Mouse (Mus musculus) adrenal gland, adult 2 months (tissue): ENCODE results near the gene Prkcq. TPM values are rescaled to one million over a fixed set of nuclear protein-coding genes. Genes with fewer than 3 reads are reported as not detected.

Source experiments
- DNase-seq: peaks from one replicate; pipeline ENCODE4 v3.0.0; 2021
- polyA plus RNA-seq: library from polyadenylated mRNA; depleted of rRNA; stranded (reverse); fragments of >200 nt; gene quantifications from 2 replicates; pipeline ENCODE4 v1.2.3, GENCODE M21; 2012
- total RNA-seq, 2 experiments: library from RNA; stranded (reverse); gene quantifications; 2 replicates each; pipeline ENCODE4 v1.2.3; 2021

The Prkcq gene
- total and polyA plus RNA-seq, 3 experiments, result 0.44 to 2.4 (median 1.2) TPM

DNA sequence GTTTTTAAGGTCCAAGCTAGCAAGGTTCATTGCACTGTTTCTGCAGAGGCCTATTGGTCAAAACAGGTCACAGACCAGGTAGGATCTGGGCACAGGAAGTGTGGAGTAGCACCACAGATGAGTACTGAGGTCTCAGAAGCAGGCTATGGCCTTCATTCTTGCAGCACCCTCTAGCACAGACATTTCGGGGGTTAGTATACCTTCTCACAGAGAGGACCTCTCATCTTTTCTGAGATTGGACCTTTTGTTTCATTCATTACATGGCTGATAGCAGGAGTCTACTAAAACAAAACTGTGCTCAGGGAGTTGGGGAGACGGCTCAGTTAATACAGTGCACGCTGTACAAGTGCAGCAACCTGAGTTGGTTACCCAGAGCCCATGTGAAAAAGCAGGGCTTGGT lies 14.7 kb downstream of the Prkcq start:
- DNase-seq, result no peak

DNA sequence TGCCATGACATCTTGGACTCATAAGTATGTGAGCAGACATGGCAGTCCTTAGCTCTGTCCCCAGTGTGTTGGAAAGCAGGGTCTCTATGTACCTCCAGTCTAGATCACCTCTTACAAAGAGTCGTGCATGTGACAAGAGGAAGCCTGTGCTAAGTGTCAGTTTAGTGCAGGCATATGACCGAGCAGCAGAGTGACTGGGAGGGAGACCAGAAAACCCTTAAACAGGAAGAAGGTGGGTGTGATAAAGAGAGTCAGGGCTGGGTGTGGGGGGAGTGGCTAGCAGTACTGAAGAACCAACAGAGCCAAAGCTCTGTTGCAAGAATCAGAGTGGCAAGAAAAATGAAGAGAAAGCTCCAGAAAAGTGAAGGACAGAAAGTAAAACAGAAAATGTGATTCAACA lies 15.3 kb downstream of the Prkcq start:
- no peak for DNase-seq

DNA sequence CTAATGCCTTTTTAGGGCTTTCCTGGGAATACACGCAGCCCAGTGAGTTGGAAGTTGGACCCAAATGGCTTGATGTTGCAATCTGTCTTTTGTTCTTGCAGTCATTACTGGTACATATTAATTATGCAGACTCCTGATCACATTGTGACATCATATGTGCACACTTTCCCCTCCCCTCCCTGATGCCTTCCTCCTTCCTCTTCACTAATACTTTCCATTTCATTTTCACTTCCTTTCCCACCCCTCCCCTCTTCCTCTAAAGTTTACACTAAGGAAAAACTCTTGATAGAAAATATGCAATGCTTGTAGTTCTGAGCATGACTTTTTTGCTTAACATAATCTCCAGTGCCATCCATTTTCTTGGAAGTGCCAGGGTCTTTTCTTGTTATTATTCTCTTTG lies 16.4 kb downstream of the Prkcq start:
- DNase-seq, result no peak

DNA sequence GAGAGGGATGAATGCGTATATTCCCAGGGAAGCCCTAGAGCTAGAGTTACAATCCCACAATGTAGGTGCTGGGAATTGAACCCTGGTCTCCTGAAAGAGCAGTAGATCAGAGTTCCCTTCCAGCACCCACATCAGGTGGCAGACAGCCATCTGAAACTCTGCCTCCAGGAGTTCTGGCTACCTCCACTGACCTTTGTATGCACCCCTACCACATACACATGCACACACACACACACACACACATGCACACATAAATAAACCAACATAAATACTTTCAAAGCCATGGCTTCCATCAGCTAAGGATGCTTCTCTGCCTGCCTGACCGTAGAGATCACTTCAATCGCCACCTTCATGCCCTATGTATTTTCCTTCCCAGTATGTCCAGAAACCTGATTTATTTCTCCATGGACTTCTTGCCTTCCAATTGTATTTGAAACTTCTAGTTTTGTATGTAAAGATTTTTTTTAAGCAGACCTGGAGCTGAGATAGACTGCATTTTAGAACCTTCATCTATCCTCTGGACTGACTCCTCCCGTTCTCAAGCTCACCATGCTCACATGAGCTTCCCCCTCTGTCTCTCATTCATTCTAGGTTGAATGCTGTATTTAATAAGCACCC lies 17.4 kb downstream of the Prkcq start:
- no peak for DNase-seq

DNA sequence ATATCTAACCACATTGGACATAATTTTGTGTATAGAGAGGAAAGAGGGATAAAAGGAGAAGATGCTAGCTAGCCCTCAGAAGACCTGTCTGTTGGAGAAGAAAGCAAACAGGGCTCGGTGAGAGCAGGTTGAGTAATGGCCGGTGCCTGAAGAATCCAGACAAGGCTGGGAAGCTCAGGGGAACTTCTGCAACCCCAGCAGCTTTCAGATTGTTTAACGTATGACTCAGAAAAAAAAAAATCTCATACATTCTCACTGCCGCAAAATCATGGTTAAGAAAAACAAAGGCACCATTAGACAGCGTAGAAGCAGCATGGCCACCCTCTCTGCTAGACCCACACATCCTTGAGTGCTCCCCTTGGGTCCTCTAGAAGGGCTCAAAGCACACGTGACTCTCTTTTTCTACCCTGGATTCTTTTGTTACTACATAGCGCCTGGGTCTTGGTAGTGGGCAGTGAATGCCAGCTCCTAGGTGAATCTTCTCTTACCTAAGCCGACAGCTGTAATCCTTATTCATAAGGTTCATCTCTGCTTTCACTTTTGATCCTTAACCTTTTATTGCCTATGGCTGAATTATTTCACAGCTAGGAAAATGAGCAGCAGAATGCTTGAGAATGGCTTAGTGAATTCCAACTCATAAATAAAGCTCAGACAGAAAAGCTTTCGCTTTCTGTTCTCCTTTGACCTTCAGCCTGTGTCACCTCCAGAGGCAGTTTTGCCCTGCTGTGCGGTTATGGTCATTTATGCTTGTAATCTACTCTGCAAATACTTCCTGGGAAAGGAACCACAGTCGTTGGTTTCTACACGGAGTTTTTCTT lies 20.6 kb downstream of the Prkcq start:
- DNase-seq, result peak; percentile 10

DNA sequence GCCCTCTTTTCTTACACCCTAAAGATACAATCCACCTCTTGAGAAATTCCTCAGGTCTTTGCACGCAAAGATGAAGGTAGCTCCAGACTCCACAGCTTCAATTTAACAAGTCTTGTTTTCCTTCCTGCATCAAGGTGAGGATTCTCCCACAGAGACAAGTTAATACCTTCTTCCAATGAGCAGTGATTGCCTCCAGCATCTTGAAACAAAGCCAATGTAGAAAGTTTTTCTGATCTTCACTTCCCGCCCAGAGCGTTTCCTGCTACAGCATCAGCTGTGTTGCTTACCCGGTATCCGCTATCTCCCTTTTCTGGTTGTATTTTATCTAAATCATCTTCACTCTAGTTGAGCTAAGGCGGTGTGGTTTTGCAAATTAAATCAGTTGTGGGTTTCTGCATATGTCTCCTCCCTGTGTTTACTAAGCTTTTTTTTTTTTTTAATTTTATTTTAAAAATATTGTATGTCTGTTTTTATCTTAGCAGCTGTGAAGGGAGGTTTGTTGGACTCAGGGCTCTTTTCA lies 21.3 kb downstream of the Prkcq start:
- no peak for DNase-seq

DNA sequence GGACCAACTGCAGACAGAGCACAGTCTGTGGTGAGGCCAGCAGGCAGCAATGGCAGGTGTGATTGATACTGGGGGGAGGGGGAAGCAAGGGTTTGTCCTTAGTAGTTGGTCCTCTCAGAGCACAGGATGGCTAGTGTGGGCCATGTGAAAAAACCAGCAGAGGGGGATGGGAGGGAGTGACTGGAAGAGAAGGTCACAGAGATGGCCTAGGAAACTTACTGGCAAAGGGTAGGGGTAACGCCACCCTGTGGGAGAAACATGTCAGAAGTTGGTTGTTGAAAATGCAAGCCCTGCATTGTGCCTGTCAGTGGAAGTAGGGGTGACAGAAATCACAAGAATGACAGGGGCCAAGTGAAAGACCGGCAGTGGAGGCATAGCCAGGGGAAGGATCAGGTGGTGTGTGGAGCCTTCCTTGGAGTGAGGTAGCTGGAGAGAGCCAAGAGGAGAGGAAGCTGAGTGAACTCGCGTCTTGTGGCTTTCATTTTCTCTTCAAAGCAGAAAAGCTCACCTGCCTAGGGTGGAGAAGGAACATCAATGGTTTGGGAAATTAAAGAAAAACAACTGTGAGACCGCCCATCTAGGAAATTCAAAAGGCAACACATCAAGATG lies 22.9 kb downstream of the Prkcq start:
- DNase-seq, result no peak

DNA sequence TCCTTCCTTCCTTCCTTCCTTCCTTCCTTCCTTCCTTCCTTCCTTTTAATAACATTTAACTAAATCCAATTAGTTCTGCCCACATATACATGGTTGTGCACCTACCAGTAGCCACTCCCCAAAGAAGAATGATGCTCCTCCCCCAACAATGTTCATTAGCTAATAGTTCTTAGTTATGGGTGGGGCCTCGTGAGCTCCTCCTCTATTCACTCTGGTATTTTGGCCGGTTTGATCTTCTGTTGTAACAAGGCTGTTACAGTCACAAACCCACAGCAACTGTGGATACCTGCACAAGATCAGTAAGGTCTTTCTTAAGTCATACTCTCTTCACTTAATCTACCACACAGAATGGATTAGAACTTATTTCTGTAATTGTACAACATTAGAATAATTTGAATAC lies 24.2 kb downstream of the Prkcq start:
- no peak for DNase-seq

DNA sequence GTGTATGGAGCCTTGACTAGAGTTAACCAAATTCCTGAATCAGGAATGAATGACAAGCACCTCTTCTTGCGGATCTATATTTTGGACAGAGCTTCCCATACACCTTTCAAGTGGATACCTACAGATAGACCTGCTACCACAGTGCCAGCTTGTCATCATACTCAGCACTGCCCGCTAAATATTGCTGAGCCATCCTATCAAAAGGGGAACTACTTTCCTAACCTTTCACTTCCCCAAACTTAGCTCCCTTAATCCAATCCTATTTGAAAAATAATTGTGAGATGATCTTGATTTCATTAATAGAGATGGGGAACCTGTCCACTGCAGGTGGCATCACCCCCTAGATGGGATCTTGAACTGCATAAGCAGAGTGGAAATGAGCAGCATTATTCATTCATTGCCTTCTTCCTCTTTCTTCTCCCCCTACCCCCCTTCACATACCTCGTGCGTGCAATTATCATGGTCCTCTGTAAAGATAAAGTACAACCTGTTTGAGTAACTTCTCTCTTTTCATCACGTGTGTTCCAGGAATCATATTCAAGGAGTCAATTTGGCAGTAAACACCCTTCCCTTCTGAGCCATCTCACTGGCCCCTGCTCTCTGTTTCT lies 25.1 kb downstream of the Prkcq start:
- DNase-seq, result no peak

DNA sequence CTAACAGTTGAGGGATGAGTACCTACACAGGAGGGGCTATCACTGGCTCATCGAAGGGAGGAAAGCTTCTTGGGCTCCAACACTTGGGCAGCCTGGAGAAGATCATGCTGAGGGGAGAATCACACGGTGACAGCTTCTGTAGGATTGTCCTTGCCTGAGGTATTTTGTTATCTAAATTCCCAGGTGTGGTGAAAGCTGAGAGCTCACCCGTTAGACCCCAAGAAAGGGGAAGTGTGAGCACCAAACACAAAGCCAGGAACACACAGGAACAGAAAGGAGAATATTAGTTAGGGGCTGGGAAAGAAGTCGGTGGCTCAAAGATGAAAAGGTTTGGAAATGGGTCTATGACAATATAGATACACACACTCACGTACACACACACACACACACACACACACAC lies 27.7 kb downstream of the Prkcq start:
- DNase-seq, result no peak

DNA sequence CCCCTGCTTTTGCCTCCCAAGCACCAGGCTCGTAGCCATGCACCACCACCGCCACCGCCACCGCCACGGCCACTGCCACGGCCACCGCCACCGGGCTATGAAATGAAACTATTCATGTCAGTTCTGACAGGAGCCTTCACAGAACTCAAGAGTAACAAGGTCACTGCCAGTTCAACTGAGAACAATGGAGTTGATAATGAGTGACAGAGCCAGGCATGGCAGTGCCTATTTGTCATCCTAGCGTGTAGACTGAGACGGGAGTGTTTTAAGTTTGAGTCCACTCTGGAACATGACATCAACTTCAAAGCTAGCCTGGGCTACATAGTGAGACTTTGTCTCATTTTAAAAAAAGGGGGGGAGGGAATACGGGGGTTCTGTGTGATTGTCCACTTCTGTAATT lies 30.9 kb downstream of the Prkcq start:
- no peak for DNase-seq

DNA sequence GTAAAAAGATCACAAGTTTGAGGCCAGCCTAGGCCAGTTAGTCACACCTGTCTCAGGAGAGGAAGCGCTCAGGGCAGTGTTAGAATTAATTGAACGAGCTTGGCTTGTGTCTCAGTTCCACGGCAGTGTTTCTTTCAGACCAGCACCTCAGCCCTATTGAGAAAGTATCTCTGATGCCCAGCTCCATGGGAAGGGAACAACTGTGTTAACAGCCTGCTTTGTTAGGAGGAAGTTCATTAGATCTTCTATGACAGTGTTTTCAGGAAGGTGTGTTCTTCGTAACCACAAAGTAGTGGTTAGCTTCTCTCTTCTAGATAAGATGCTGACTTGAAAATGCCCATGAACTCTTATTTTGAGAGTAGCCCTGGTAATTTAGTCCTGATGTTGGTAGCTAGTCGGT lies 31.4 kb downstream of the Prkcq start:
- DNase-seq, result no peak

DNA sequence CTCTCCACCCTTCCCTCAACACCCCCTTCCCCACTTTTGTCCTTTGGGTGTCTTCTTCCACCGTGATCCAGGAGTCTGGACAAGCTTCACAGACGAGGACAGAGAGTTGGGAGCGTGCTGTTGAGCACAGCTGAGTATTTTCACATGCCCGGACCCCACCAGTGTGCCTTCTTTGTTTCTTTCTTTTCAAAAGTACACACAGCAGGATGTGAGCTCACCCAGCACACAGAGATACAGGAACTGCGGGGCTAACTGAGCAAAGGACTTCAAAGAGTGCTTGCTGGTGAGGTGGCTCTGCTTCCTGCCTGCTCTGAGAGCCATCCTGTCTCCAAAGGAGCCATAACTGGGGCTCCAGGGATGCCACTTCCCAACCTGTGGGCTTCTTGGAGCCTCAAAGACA lies 32.3 kb downstream of the Prkcq start:
- DNase-seq, result no peak

DNA sequence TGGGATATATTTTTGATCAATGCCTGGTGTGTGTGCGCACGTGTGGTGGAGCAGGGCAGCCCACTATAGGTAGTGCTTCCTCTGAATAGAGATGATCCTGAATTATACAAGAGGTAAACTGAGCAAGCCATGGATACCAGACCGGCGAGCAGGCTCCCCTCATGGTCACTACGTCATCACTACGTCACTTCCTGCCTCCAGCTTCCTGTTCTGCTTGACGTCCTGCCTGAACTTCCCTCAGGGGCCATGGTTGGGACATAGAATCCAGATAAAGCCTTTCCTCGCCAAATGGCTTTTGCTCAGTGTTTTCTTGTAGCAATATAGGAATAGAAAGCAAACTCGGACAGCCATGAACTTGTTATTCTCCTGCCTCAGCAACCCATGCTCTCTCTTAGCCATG lies 33.1 kb downstream of the Prkcq start:
- DNase-seq, result no peak

DNA sequence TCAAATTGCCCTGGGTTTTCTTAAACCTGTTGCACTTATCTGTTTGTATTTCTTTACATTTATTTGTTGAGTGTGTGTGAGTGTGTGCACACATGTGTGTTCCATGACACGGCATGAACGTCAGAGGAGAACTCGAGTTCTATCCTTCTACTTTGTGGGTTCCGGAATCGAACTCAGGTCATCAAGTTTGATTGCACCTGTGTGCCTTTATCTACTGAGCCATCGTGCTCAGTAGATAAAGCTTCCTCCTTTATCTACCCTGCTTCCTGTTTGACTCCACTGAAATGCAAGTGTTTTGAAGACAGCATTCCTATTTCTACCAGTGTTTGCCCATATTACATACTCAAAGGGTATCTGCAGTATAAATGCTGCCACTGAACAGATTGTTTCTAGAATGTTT lies 33.8 kb downstream of the Prkcq start:
- DNase-seq, result no peak

DNA sequence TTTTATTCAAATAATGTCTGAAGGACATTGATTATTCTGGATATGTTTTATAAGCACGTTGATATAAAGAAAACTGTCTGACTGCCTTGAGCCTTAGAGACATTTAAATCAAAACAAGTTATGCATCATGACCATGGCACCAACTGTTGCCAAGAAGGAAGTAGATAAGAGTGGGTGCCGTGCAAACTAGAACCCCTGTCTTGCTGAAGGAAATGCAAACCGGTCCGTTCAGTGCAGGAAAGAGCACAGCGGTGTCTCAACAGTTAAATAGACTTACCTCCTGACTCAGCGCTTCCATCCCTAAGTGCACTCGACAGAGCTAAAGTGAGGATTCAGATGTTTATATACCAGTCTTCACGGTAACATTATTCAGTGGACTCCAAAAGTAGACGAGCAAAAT lies 36.4 kb downstream of the Prkcq start:
- no peak for DNase-seq

DNA sequence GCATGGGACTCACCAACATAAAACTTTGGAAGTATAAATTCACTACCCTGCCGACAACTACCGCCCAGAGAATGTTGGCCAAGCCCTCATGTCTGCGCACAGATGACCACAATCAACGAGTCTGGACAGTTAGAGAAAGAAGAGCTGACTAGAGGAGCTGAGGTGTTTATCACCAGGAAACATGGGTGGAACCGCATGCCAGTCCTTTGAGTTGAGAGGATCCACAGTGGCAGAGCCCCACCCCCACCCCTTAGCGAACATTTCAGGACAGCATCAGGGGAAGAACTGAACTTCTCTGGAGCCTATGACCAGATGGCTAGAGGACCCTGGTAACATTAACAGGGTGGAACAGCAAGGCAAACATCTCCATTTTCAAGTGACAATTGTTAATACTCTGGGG lies 37.4 kb downstream of the Prkcq start:
- DNase-seq, result no peak

DNA sequence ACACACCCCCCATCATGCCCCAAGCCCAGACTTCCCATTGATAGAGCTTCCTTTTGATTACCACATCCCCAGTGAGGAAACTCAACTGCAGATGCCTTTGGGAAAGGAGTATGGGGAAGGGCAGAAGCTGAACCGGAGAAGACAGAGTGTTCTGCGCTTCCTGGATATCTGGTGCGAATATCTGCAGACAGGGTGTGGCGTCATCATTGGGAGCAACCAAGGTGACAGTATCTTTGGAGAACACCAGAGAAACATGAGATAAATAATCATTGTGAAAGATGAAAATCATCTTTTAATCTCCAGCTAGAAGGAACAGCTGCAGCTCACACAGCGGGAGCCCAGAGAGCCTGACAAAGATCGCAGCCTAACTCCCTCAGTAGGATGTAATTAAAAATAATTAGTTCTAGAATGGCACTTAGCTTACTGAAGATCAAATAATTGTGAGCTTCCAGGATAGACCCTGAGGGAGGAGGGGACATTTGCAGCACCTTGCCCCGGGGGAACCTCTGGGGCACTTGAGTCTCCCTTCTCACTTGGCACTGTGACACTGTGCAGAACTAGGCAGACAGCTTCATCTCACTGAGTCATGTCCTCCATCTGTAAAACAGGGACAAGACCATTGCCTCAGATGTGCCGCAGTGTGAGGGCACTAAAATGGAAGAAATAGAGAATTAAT lies 38.5 kb downstream of the Prkcq start:
- no peak for DNase-seq

DNA sequence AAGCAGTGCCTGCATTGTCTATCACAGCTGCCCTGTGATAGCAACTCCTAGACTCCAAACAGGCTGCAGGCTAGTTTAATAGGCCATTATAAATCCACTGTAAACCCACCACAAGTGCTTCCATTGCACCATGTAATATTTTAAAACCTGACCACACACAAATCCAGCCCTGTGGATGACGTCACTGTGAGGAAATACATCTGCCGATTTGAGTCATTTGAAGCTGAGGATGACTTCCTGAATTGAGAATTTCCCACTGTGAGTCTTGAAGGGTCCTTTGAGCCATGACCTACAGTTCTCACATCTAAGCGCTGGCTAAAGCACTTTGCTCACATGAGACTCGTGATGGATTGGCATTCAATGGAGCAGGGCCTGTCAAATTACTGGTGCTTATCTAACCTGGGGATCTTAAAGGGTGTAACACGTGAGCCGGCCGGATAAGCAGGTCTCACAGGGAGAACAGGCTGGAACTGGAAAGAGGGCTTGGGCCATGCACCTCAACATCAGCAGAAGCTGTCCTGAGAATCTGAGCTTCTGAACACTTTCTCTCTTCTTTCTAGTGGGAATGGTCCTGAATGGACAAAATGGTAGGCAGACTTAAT lies 40.2 kb downstream of the Prkcq start:
- no peak for DNase-seq

DNA sequence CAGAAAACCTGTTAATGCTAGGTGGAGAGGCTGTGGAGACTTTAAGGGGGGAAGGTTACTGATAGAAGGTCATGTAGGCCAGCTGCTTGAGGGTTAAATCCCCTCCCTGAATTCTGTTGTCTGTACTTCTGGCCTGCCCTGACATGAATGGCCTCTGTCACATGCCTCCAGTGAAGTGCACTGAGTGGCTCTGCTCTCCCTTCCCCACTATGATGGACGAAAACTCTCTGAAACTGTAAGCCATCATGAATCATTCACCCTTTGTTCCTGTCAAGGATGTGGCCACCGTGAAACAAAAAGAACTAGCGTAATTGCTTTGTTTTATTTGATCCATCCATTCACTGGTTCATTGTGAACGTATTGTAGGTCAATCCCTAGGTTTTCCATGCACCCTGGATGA lies 44.5 kb downstream of the Prkcq start:
- no peak for DNase-seq

DNA sequence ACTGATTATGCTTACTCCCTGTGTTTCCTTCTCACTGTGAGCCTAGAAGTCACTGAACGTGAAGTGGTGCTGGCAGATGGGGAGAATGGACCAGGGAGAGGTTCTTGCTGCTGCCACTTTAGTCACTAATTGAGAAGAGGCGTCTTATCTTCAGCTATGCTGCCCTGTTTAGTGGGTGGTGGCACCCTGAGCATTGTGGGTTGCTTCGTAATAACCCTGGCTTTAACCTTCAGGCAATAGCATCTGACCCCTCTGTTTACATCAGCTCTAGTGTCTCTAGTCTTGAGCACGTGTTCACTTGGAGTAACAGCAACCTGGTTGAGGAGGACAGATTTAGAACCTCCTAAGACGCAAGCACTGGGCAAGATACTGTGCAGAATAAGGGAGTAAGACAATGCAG lies 44.9 kb downstream of the Prkcq start:
- no peak for DNase-seq

DNA sequence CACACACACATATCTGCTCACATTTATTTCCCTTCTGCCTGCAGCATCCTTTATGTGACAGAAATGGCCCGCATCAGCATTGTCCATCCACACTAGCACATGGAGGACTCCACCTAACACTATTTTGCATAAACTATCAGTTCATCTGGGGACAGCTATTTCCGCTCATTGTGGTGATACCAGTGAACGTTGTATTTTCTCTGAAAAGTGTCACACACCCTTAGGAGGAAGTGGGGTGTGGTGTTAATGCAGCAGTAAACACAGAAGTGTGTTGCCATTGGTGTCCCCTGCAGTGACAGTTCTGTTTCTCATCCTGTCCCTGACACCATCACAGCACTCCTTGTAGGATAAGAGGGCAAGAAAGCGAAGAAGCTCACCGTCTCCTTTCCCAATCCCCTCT lies 46.2 kb downstream of the Prkcq start:
- DNase-seq, result no peak
